Mouse (Mus musculus): Measurements from ENCODE around the gene Alb.

DNA sequence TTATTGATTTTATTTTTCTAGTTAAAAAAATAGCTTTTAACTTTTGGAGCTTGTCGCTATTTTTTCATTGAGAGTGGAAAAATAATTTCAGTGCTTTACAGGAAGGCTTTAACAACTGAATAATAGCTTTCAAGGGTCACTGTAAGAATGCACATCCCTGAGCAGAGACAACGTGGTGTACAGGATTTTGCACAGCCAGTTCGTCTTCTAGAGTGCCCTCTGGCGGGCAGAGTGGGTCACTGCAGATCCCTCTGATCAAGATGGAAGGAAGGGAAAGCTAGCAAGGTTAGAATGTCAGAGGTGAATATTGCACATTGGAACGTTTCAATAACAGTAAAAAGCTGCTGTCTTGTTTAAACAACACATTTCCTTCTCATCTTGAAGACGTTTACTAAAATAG, 40.0 kb downstream of the Alb start:
- peak; percentile 93 for TF ChIP-seq CTCF (IDR thresholded peaks at IDR 0.05; ENCODE audit: low read depth)
- TF ChIP-seq EP300 (optimal IDR thresholded peaks at IDR 0.05) = no peak

All from stomach, postnatal 0 days (tissue).